Mouse (Mus musculus) liver (tissue): ENCODE data around the gene Hspb2.

Source experiments
- DNase-seq: peaks from one replicate; pipeline ENCODE4 v3.0.0-alpha.2; 2020; ENCODE audit warnings: mixed read lengths

Hspb2 gene

GRCm38 (mm10) chr9:50752054-50752602, at the start of gene Hspb2:
Hspb2 (minus strand) TSS chr9:50752354.
- peak; percentile 8 for DNase-seq

- DNase-seq, result peak; percentile 77
These were observed 48.8 kb upstream of the Hspb2 start for GRCm38 (mm10) chr9:50800985-50801384.

GRCm38 (mm10) chr9:50798368-50798767, 46.2 kb upstream of the Hspb2 start:
- no peak for DNase-seq

- no peak for DNase-seq
These were observed 45.5 kb upstream of the Hspb2 start for GRCm38 (mm10) chr9:50797641-50798040.

GRCm38 (mm10) chr9:50796776-50797175, 44.6 kb upstream of the Hspb2 start:
- DNase-seq, result no peak

- DNase-seq, result no peak
These were observed 43.1 kb upstream of the Hspb2 start for GRCm38 (mm10) chr9:50795266-50795665.

GRCm38 (mm10) chr9:50782155-50782554, 30.0 kb upstream of the Hspb2 start:
- DNase-seq, result peak; percentile 65

- no peak for DNase-seq
These were observed 24.1 kb upstream of the Hspb2 start for GRCm38 (mm10) chr9:50776162-50776760.

GRCm38 (mm10) chr9:50775662-50776126, 23.5 kb upstream of the Hspb2 start:
- DNase-seq, result peak; percentile 23

GRCm38 (mm10) chr9:50774991-50775612, 22.9 kb upstream of the Hspb2 start, which contains the start of the genes Alg9 and 1110032A03Rik:
Alg9 (plus strand) TSS chr9:50775019.
1110032A03Rik (minus strand) TSS chr9:50775520.
- peak; percentile 87 for DNase-seq

GRCm38 (mm10) chr9:50774026-50774462, 21.9 kb upstream of the Hspb2 start:
- DNase-seq, result no peak

GRCm38 (mm10) chr9:50770011-50770410, 17.9 kb upstream of the Hspb2 start:
- DNase-seq, result no peak

GRCm38 (mm10) chr9:50768107-50769002, 16.2 kb upstream of the Hspb2 start, which contains the start of gene Fdxacb1:
Fdxacb1 (plus strand) TSS chr9:50768236.
- DNase-seq, result peak; percentile 95

GRCm38 (mm10) chr9:50767531-50768106, 15.5 kb upstream of the Hspb2 start:
- DNase-seq, result no peak

GRCm38 (mm10) chr9:50763331-50763730, 11.2 kb upstream of the Hspb2 start:
- peak; percentile 17 for DNase-seq

- no peak for DNase-seq
These were observed 9.5 kb upstream of the Hspb2 start for GRCm38 (mm10) chr9:50761520-50762243.

- no peak for DNase-seq
These were observed 4.6 kb upstream of the Hspb2 start for GRCm38 (mm10) chr9:50756711-50757110.

GRCm38 (mm10) chr9:50753947-50754346, 1.8 kb upstream of the Hspb2 start:
- DNase-seq, result no peak

- peak; percentile 19 for DNase-seq
These were observed 846 bp upstream of the Hspb2 start for GRCm38 (mm10) chr9:50752784-50753615.

GRCm38 (mm10) chr9:50751323-50751722, 831 bp downstream of the Hspb2 start, which contains the start of gene Cryab:
Cryab (plus strand) TSS chr9:50751325.
- no peak for DNase-seq

- DNase-seq, result no peak
These were observed 1.4 kb downstream of the Hspb2 start for GRCm38 (mm10) chr9:50750706-50751105.
